Mouse (Mus musculus) forebrain, embryonic 13.5 days (tissue): Measurements from ENCODE around the gene Scly. TPM values are rescaled to one million over a fixed set of nuclear protein-coding genes. Genes with fewer than 3 reads are reported as not detected.

Source experiments
- ATAC-seq: fragments of 200-750 bp; cut with Nextera tagmentation; 2 replicates; pipeline ENCODE4 v1.8.0; 2017
- H3K27ac ChIP-seq: fragments of 300-500 bp; sonication (generic); 2 replicates; pipeline ENCODE4 v1.5.1; 2015; ENCODE audit warnings: inconsistent platforms, mild to moderate bottlenecking, moderate library complexity
- H3K27me3 ChIP-seq: fragments of 300-500 bp; sonication (generic); 2 replicates; pipeline ENCODE4 v1.6.1; 2015; ENCODE audit warnings: mild to moderate bottlenecking, inconsistent platforms
- H3K36me3 ChIP-seq: fragments of 300-500 bp; sonication (generic); 2 replicates; pipeline ENCODE4 v1.6.1; 2015; ENCODE audit warnings: mild to moderate bottlenecking, inconsistent platforms; ENCODE audit not compliant: poor library complexity, severe bottlenecking
- H3K4me1 ChIP-seq: fragments of 300-500 bp; sonication (generic); 2 replicates; pipeline ENCODE4 v1.6.1; 2015; ENCODE audit warnings: inconsistent platforms
- H3K4me2 ChIP-seq: fragments of 300-500 bp; sonication (generic); 2 replicates; pipeline ENCODE4 v1.6.1; 2015; ENCODE audit warnings: inconsistent platforms, mild to moderate bottlenecking, moderate library complexity
- H3K4me3 ChIP-seq: fragments of 300-500 bp; sonication (generic); 2 replicates; pipeline ENCODE4 v1.5.1; 2015; ENCODE audit warnings: mild to moderate bottlenecking, inconsistent platforms
- H3K9ac ChIP-seq: fragments of 300-500 bp; sonication (generic); 2 replicates; pipeline ENCODE4 v1.6.1; 2015; ENCODE audit warnings: mild to moderate bottlenecking, inconsistent platforms
- H3K9me3 ChIP-seq: fragments of 300-500 bp; sonication (generic); replicated peaks from 2 replicates; pipeline ENCODE4 v1.6.1; 2016; ENCODE audit warnings: inconsistent platforms
- WGBS: fragments of 180-500 bp; shearing (Covaris S2); methylation state at CpG from one replicate; pipeline ENCODE4 v1.1.7; 2015; 5-methylcytosine and 5-hydroxymethylcytosine counted together
- polyA plus RNA-seq: library from polyadenylated mRNA; unstranded; fragments of >200 nt; fragmentation: Nextera tagmentation; extraction: Ambion mirVana; gene quantifications from 2 replicates; pipeline ENCODE4 v1.2.1, GENCODE M21; 2015

The Scly gene
- polyA plus RNA-seq, 1 experiment from 2014 or later = 10.0 TPM

DNA sequence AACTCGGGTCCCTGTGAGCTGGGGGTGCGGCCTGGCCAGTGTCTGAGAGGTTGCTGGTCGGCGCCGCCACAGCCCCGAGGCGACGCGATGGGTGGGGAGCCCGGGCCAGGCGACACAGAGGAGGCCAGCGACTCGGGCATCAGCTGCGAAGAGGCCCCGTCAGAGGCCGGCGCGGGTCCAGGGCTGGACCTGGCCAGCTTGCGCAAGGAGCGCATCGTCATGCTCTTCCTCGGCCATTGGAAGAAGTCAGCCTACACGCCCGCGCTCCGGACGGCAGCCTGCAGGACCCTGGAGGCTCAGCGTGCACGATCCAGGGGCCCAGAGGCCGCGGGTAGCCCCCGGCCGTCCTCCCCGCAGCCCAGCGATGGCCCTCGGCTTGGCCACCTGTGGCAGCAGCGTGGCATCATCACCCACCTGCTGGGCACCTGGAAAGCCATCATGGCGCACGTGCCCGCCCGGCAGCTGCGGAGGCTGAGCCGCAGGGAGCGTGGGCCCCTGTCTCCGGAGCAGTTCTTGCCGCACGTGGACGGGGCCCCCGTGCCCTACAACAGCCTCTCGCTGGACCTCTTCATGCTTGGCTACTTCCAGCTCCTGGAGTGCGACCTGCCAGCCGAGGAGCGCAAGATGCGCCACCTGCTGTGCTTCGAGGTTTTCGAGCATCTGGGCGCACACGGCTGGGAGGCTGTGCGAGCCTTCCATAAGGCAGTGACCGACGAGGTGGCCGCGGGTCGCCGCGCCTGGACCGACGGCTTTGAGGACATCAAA is 47.0 kb downstream of the Scly start:
- Histone ChIP-seq H3K4me3 (peak overlapping the region; percentile 30), H3K27ac (no peak overlapping the region), H3K9me3 (no peaks in the 10 kb centered on the region), H3K4me1 (peaks cover 12% of the 10 kb centered on the region), H3K36me3 (no peaks in the 10 kb centered on the region), H3K27me3 (peaks cover 49% of the 10 kb centered on the region), H3K4me2 (peak overlapping the region; percentile 53), H3K9ac (no peak overlapping the region)
- ATAC-seq = no peak
- 3% methylated on average over 68 of the region's 68 CpGs for WGBS

DNA sequence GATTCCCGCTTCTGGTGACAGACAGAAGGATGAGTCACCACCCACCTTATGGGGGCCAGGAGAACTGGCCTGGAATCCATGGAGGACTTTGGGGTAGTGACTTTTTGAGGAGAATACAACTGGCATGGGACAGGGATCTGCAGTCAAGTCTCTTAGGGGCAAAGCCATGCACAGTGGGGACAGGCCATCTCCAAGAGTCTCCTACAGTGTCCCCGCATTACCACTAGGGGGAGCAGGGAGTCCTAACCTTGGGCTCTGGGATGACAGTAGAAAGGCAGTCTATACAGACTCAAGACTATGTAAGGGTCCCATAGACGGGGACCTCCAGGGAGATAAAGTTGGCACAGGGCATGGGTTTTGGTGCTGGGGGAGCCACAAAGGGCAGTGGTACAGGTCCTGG is 48.8 kb downstream of the Scly start:
- peaks cover 12% of the 10 kb centered on the region for H3K4me1 ChIP-seq
- WGBS = 32% methylated on average over 3 of the region's 3 CpGs
- no peak overlapping the region for H3K4me3 ChIP-seq
- no peak overlapping the region for H3K9ac ChIP-seq
- H3K27ac ChIP-seq = no peak overlapping the region
- H3K27me3 ChIP-seq = peaks cover 49% of the 10 kb centered on the region
- no peak overlapping the region for H3K4me2 ChIP-seq
- peak; percentile 87 for ATAC-seq
- H3K9me3 ChIP-seq = no peaks in the 10 kb centered on the region
- no peaks in the 10 kb centered on the region for H3K36me3 ChIP-seq

DNA sequence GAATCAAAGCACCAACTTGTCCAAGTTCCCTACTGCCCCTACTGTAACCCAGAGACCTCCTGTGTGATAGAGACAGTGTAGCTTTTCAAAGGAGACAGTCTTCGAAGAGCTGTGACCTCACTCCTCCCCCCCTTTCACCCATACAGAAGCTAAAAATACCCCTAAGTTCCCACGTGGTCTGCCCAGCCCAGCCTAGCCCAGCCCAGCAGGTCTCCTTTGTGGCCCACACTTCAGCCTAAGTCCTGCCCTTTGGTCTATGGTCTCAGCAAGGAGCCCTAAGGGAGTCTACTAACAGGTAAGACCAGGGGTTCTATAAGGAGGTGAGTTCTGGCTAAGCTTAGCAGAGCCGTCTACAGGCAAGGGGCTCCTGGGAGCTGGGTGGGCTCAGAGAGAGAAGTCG is 52.7 kb downstream of the Scly start, which contains the start of gene Klhl30:
Klhl30 (plus strand) TSS at position 176 of the 400 bp plus-strand sequence.
- no peak for ATAC-seq
- Histone ChIP-seq H3K27ac (no peak within 1 kb of the TSS), H3K4me3 (no peak within 1 kb of the TSS), H3K4me2 (no peak within 1 kb of the TSS), H3K4me1 (no peaks in the 10 kb centered on the region), H3K27me3 (peaks cover 11% of the 10 kb centered on the region), H3K36me3 (no peaks in the 10 kb centered on the region), H3K9ac (no peak within 1 kb of the TSS), H3K9me3 (no peaks in the 10 kb centered on the region)
- 55% methylated on average over 4 of the region's 4 CpGs for WGBS

DNA sequence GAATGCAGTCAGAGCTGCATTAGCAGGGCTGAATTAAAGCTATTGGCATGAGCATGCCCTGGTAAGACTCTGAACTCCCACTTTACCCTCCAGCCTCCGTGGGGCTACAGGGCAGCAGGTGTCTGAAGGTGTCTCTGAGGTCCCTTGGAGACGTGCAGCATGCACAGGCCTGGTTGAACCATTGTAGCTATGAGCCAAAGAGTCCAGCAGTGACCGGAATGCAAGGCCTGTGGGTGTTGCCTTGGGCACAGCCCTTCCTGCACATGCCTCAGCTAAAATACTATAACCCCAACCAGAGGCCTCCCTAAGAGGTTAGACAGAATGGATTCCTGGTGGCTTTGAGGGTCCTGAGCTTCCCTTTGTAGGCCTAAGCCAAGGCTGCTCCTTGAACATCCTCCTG is 53.1 kb downstream of the Scly start:
- no peaks in the 10 kb centered on the region for H3K36me3 ChIP-seq
- H3K9ac ChIP-seq = no peak overlapping the region
- H3K27ac ChIP-seq = no peak overlapping the region
- no peak overlapping the region for H3K4me3 ChIP-seq
- H3K27me3 ChIP-seq = peaks cover 7% of the 10 kb centered on the region
- no peaks in the 10 kb centered on the region for H3K9me3 ChIP-seq
- no peaks in the 10 kb centered on the region for H3K4me1 ChIP-seq
- WGBS = 83% methylated on average over 3 of the region's 3 CpGs
- no peak overlapping the region for H3K4me2 ChIP-seq
- ATAC-seq = no peak

DNA sequence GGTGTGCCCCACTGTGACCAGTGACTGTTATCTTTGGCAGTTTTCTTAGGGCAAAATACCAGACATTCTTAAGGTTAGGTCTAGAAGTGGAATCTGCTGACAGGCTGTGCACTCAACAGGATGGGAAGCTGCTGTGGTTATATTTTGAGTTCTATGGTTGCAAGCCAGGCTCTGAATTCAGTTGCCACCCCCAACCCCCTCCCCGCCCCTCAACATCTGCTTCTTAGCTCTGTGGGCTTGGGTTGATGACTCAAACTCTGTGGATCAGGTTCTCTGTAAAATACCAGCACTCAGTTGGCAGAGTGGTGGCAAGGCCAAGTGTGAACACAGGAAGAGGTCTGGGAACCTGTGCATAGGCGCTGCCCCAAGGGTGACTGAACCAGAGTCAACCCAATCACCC is 54.1 kb downstream of the Scly start:
- no peak for ATAC-seq
- Histone ChIP-seq H3K36me3 (no peaks in the 10 kb centered on the region), H3K4me3 (no peak overlapping the region), H3K27ac (no peak overlapping the region), H3K27me3 (no peaks in the 10 kb centered on the region), H3K4me2 (no peak overlapping the region), H3K9me3 (no peaks in the 10 kb centered on the region), H3K4me1 (no peaks in the 10 kb centered on the region), H3K9ac (no peak overlapping the region)
- WGBS = 81% methylated on average over 2 of the region's 2 CpGs

DNA sequence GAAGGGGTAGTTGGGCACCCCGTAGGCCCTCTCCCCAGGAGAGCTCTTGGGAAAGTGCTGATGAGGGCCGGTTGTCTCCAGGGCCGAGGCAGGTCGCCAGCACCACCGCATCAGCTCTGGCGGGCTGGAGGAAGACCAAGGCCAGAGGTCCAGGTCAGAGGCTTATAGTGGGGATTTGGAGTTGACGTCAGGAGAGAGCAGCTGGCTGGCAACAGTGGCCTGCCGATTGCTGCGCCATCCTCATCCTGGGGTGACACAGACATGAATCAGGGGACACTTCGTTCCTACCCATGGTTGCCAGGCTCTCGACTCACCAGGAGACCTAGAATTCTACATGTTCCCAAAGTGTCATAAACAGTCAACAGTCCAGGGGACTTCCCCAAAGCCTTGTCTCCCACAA is 58.0 kb downstream of the Scly start:
- no peaks in the 10 kb centered on the region for H3K27me3 ChIP-seq
- no peaks in the 10 kb centered on the region for H3K36me3 ChIP-seq
- H3K9me3 ChIP-seq = no peaks in the 10 kb centered on the region
- no peak overlapping the region for H3K4me3 ChIP-seq
- no peaks in the 10 kb centered on the region for H3K4me1 ChIP-seq
- WGBS = 91% methylated on average over 11 of the region's 11 CpGs
- H3K9ac ChIP-seq = no peak overlapping the region
- H3K27ac ChIP-seq = no peak overlapping the region
- no peak overlapping the region for H3K4me2 ChIP-seq
- ATAC-seq = no peak

DNA sequence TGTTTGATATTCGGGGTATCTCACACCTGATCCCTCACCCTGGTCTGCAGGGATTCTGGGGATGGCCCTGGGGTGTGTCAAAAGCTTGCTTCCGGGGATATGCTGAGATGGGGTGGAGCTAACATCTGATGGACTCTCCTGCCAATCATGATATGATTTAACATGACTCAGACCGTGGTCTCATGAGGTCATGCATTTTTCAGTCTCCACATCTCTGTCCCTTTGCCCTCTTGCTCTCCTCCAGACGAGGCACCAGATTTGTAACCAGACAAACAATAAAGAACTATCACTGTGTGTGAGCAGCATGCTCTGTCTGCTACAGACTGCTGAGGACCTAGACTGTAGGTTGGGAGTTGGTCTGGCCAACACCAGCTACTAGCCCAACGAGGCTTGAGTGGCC is 64.0 kb downstream of the Scly start:
- Histone ChIP-seq H3K4me3 (no peak overlapping the region), H3K27ac (no peak overlapping the region)

DNA sequence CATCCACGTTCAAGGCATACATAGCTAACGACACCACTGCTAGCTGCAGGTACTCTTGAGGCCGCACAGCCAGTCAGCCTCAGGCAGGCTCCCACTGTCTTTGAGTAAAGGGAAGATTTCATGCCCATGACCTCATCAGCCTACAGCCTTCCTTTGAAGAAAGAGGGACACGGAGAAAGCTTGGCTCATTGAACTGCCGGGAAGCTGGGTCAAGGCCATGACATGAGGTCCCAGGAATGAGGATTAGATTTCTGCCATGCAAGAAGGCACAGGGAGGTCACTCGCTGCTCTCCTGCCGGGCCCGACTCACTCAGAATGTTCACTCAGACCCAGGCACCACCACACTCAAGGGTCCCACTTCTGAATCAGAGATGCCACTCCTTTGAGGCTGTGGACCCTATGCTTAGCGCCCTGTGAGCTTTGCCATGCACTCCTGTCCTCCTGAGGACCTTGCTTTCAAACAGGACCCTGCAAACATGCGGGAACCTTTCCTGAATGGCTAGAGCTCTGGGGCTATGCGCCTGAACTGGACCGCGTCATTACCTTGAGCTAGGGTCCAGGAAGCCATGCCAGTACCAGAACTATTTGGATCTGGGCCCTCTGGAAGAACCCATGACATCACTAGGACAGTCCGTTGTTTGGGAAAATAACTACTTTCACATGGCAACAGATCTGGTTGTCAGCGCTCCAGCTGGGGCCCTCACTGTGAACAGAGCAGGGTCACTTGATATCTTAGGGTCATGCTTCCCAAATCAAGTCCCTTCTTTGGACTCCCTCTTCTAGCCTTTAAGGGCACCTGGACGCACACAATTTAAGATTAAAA is 66.9 kb downstream of the Scly start:
- H3K27ac ChIP-seq = no peak overlapping the region
- H3K4me3 ChIP-seq = no peak overlapping the region
- no peak overlapping the region for H3K9ac ChIP-seq
- 91% methylated on average over 16 of the region's 16 CpGs for WGBS
- H3K4me1 ChIP-seq = peaks cover 10% of the 10 kb centered on the region
- peaks cover 6% of the 10 kb centered on the region for H3K36me3 ChIP-seq
- peaks cover 20% of the 10 kb centered on the region for H3K27me3 ChIP-seq
- peaks cover 5% of the 10 kb centered on the region; the same call in 1 of the 2 replicates for H3K9me3 ChIP-seq
- no peak for ATAC-seq
- H3K4me2 ChIP-seq = no peak overlapping the region

More for the DNA sequence above, 64.0 kb downstream of the Scly start:
- H3K27me3 ChIP-seq = peaks cover 15% of the 10 kb centered on the region
- H3K4me2 ChIP-seq = no peak overlapping the region
- peaks cover 5% of the 10 kb centered on the region; the same call in 1 of the 2 replicates for H3K9me3 ChIP-seq
- H3K9ac ChIP-seq = no peak overlapping the region
- WGBS = 83% methylated on average over 5 of the region's 5 CpGs
- no peak for ATAC-seq
- H3K4me1 ChIP-seq = peaks cover 10% of the 10 kb centered on the region
- H3K36me3 ChIP-seq = no peaks in the 10 kb centered on the region

DNA sequence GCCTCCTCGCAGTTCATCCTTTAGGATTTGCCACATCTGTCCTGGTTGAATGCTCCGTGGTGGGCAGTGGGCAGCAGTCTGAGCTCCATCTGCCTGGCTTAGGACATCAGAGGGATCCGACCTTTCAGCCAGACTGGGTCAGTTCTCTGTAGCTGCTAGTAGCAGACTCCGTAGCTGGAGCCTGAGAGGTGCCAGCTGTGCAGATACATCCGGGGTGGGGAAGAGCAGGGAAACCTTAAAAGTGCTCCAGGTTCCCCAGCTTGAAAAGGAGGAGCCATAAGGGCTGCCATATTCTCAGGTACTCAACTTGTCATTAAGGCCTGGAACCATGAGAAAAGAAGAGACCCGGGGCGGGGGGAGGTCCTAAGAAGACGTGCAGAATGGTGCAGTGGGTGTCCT is 67.7 kb downstream of the Scly start:
- H3K36me3 ChIP-seq = peaks cover 13% of the 10 kb centered on the region
- H3K4me2 ChIP-seq = peak overlapping the region; percentile 79
- no peak overlapping the region for H3K27ac ChIP-seq
- 0 out of 2 replicates have a peak, but pooled peaks have one; percentile 4 for ATAC-seq
- H3K4me3 ChIP-seq = peak overlapping the region; percentile 42
- peaks cover 5% of the 10 kb centered on the region; the same call in 1 of the 2 replicates for H3K9me3 ChIP-seq
- peak overlapping the region; percentile 61; the same call in 1 of the 2 replicates for H3K9ac ChIP-seq
- 36% methylated on average over 8 of the region's 8 CpGs for WGBS
- peaks cover 20% of the 10 kb centered on the region for H3K27me3 ChIP-seq
- H3K4me1 ChIP-seq = peaks cover 10% of the 10 kb centered on the region

DNA sequence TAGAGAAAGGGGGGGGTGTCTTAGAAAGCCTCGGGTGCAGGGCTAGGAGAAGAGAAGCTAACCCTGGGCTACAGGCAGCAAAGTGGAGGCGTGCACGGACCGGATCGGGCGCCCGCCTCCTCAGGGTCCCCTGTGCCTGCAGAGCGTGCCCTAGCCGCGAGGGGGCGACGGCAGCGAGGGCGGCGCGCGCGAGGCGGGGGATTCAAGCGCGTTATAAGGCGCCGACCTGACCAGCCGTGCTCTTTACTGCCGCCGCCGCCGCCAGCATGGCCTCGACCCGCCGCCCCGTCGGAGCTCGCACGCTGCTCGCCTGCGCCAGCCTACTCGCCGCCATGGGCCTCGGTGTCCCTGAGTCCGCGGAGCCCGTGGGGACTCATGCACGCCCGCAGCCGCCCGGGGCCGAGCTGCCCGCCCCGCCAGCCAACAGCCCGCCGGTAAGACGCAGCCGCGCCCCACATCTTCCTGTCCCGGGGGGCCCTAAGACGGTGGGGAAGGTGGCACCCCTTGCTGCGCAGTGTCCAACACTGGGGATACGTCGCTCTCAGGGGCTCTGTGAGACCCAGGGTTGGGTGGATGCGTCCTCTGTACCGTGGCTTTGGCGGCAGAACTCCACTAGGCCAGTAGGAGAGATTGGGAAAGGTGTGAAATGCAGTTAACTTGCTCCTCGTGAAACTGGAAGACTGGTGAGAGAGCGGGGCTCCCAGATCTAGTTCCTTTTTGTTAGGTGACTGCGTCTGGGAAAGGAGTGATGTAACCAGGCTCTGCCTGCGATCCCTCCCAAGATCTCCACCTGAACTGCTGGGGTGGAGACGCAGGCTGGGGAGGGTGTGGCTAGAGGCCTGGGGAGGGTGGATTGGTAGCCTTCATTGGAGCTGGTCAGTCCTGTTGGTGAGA is 68.3 kb downstream of the Scly start, which contains the start of gene Erfe:
Erfe (plus strand) TSS at position 216 of the 894 bp plus-strand sequence.
- H3K36me3 ChIP-seq = peaks cover 19% of the 10 kb centered on the region
- H3K9ac ChIP-seq = peak within 1 kb of the TSS; percentile 61
- peak within 1 kb of the TSS; percentile 79 for H3K4me2 ChIP-seq
- peak; percentile 54 for ATAC-seq
- peaks cover 10% of the 10 kb centered on the region for H3K4me1 ChIP-seq
- H3K27me3 ChIP-seq = peaks cover 20% of the 10 kb centered on the region
- H3K9me3 ChIP-seq = peaks cover 5% of the 10 kb centered on the region; the same call in 1 of the 2 replicates
- no peak within 1 kb of the TSS for H3K27ac ChIP-seq
- WGBS = under 1% methylated on average over 68 of the region's 68 CpGs
- peak within 1 kb of the TSS; percentile 42 for H3K4me3 ChIP-seq

DNA sequence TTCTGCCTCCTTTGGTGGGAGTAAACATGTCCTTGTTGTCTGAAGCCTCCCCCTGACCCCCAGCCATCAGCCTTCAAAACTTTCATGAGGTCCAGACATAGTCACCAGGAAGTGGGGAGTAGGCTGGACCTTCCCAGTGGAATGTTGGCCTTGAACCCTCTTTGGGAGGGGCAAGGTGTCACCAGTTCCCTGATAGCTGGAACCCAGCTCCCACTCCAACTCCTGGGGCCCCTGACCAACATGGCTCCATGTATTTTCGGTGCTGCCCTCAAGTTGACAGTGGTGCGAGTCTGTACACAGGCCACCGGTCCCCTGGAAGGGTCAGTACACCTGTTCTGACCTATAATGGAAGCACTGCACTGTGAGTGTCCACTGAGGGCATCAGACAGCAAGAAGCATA is 69.2 kb downstream of the Scly start:
- Histone ChIP-seq H3K4me3 (no peak overlapping the region), H3K27me3 (peaks cover 20% of the 10 kb centered on the region), H3K9me3 (peaks cover 5% of the 10 kb centered on the region; the same call in 1 of the 2 replicates), H3K27ac (no peak overlapping the region), H3K36me3 (peaks cover 27% of the 10 kb centered on the region), H3K9ac (no peak overlapping the region), H3K4me1 (peaks cover 10% of the 10 kb centered on the region), H3K4me2 (no peak overlapping the region)
- 95% methylated on average over 3 of the region's 3 CpGs for WGBS
- ATAC-seq = no peak
